Mouse (Mus musculus) erythroblast, embryonic 14.5 days (primary cell): ENCODE measurements around the gene Terb1.

Experiments used
- GATA1 ChIP-seq: IDR thresholded peaks from 2 replicates; pipeline ENCODE4 v1.6.1; 2012; ENCODE audit warnings: low read length, inconsistent platforms, mixed read lengths
- TAL1 ChIP-seq: IDR thresholded peaks from 3 replicates; pipeline ENCODE4 v1.6.1; 2012; ENCODE audit warnings: low read length, inconsistent platforms, mixed read lengths

DNA sequence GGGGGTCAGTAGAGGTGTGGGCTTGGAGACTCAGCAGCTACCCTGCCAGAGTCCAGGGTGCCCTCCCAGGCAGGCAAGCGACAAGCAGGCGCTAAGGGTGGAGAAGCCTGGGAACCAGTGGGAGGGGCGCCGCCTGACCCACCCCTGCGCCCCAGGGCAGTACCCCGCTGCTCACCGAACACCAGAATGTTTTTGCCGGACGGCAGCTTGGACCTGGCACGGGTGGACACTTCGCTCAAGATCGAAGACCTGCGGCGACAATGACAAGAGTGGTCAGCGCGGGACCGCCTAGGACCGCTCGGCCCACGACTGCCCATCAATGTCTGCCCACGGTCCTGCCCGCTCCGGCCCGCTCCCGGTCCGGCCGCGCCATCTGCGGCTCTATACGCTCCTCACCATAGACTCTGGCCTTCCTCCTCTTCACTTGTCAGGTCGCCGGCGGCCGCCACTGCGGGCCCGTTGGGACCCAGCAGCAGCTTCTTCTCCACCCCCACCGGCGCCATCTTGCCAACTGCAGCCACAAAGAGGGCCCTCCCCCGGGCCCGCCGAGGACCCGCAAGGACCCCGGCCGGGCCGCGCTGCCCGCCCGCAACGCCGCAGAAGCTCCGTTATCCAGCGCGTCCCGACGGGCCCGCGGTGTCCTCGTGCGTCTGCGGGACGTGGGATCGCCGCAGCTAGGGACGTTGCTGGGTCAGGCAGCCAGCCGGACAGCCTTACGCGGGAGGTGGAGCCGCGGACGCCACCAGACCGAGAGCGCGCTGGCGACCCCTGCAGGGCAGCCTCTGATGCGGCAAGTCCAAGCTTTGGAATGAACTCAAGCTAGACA, 67.2 kb downstream of the Terb1 start, which contains the start of gene Dync1li2:
- TF ChIP-seq GATA1 (no peak), TAL1 (no peak)
